Mouse (Mus musculus) ES-Bruce4 (cell line): ENCODE measurements around the gene Selplg. TPM values are rescaled to one million over a fixed set of nuclear protein-coding genes. Genes with fewer than 3 reads are reported as not detected.
A peak's percentile ranks its signal among the peaks of the same experiment; 100 is the strongest.

Experiments
- H3K27ac ChIP-seq: 2 replicates; pipeline ENCODE4 v1.5.1; 2012; ENCODE audit warnings: low read length, inconsistent platforms; ENCODE audit not compliant: insufficient read depth
- H3K27me3 ChIP-seq: 2 replicates; pipeline ENCODE4 v1.6.1; 2012; ENCODE audit warnings: mild to moderate bottlenecking, low read length, inconsistent platforms; ENCODE audit not compliant: control insufficient read depth, poor library complexity, insufficient read depth, severe bottlenecking
- H3K36me3 ChIP-seq: 2 replicates; pipeline ENCODE4 v1.6.1; 2012; ENCODE audit warnings: inconsistent platforms, mild to moderate bottlenecking, low read length, moderate library complexity; ENCODE audit not compliant: control insufficient read depth, poor library complexity, insufficient read depth, severe bottlenecking
- H3K4me1 ChIP-seq: one replicate; pipeline ENCODE4 v1.8.1; 2011; ENCODE audit warnings: low read length; ENCODE audit not compliant: control insufficient read depth, insufficient read depth
- H3K4me3 ChIP-seq: 2 replicates; pipeline ENCODE4 v1.5.1; 2011; ENCODE audit warnings: low read depth, mild to moderate bottlenecking, low read length
- H3K9ac ChIP-seq: 2 replicates; pipeline ENCODE4 v1.6.1; 2012; ENCODE audit warnings: low read depth, mild to moderate bottlenecking, inconsistent platforms; ENCODE audit not compliant: poor library complexity, severe bottlenecking
- H3K9me3 ChIP-seq: replicated peaks from 2 replicates; pipeline ENCODE4 v1.6.1; 2012; ENCODE audit warnings: mild to moderate bottlenecking, low read length, inconsistent platforms; ENCODE audit not compliant: control insufficient read depth, poor library complexity, insufficient read depth, severe bottlenecking
- CTCF ChIP-seq: IDR thresholded peaks from one replicate; pipeline ENCODE4 v1.8.1; 2011; ENCODE audit warnings: low read depth, low read length
- EP300 ChIP-seq: IDR thresholded peaks from 2 replicates; pipeline ENCODE4 v1.6.1; 2011; ENCODE audit warnings: low read depth, low read length; ENCODE audit not compliant: insufficient read depth
- POLR2A ChIP-seq: IDR thresholded peaks from one replicate; pipeline ENCODE4 v1.8.1; 2011; ENCODE audit warnings: low read length; ENCODE audit not compliant: insufficient read depth
- polyA plus RNA-seq: library from polyadenylated mRNA; stranded (reverse); fragments of >200 nt; gene quantifications from 2 replicates; pipeline ENCODE4 v1.2.4, GENCODE M21; 2011; ENCODE audit warnings: low read depth; ENCODE audit not compliant: missing spikeins, insufficient read depth, insufficient read length

Selplg gene
- polyA plus RNA-seq, 1 experiment = 0.72 TPM

DNA sequence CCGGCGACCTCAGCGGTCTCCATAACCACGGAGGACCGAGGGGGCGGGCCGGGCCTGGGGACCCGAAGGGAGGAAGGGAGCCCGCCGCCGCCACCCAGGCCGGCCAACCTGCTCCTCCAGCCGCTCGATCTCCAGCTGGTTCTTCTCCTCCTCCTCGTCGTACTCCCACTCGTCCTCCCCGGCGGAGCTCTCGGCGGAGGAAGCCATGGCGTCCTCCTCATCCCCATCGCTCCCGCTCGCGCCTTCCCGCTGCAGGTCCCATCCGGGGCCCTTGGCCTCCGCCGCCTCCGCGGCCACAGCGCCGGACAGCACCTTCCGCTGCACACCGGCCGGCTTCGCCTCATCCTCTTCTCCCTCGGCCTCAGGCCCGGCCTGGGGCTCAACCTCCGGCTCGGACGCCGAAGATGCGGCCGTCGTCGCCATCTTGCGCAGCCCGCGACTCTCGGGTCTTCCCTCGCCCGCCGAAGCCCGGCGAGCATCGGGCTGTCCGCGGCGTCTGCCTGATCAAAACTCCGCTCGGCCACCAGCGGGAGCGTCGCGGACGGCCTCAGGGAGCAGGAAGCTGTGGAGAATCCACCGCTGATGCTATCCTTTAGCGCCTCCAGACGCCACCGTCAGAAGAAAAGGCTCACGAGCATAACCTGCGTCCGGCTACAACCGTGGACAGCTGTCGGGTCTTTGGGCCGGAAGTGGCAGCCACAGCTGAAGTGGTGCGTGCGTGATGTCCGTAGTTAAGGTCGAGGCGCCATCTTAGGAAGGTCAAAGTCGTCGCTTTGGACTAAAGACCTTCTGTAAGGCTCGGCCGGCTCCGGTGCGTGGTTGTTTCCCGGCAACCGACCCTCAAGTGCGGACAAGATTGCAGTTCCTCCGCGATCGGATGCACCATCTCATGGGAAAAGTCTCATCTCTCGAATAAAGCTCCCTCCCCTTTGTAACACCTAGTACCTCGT is 61.0 kb downstream of the Selplg start:
- Histone ChIP-seq H3K4me1 (no peaks in the 10 kb centered on the region), H3K9ac (peak overlapping the region; percentile 90), H3K27ac (peak overlapping the region; percentile 53), H3K4me3 (peak overlapping the region; percentile 83), H3K27me3 (no peaks in the 10 kb centered on the region), H3K9me3 (no peaks in the 10 kb centered on the region), H3K36me3 (peaks cover 11% of the 10 kb centered on the region; the same call in 1 of the 2 replicates)
- TF ChIP-seq CTCF (no peak), EP300 (no peak), POLR2A (peak; percentile 25)

DNA sequence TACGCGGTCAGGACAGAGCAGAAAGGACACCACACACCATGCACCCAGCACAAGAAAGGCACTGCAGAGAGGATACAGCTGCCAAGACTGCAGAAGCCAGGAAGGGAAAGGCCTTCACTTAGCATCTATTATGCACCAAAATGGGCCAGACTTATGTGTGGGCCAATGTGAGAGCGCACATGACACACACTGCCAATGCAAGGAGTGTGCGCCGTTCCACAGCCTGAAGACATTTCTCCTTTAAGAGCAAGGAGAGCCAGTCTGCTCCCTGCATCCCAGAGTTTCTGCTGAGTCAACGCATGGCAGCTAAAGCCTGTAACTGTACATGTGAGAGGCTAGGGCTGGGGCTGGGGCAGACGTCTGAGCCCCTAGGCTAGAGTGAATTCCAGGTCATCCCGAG is 63.6 kb downstream of the Selplg start:
- Histone ChIP-seq H3K4me1 (no peaks in the 10 kb centered on the region), H3K27me3 (no peaks in the 10 kb centered on the region), H3K9ac (no peak overlapping the region), H3K4me3 (no peak overlapping the region), H3K36me3 (peaks cover 13% of the 10 kb centered on the region; the same call in 1 of the 2 replicates), H3K9me3 (no peaks in the 10 kb centered on the region), H3K27ac (no peak overlapping the region)
- no peak for TF ChIP-seq CTCF
- TF ChIP-seq EP300 = no peak
- TF ChIP-seq POLR2A = no peak

Other genes with a start within 250 kb of the Selplg start
- gene Cmklr1, start 182.2 kb downstream of the Selplg start, polyA plus RNA-seq = 1.8 and 2.1 TPM in 2 replicates
- not detected in 2 replicates for gene 1700069L16Rik, start 107.9 kb downstream of the Selplg start, polyA plus RNA-seq
- gene Ficd, start 96.8 kb downstream of the Selplg start, polyA plus RNA-seq = 2.8 and 3.4 TPM in 2 replicates
- gene Sart3, start 60.1 kb downstream of the Selplg start, polyA plus RNA-seq = 45.0 and 49.0 TPM in 2 replicates
- 47.5 and 58.2 TPM in 2 replicates for gene Iscu, start 59.9 kb downstream of the Selplg start, polyA plus RNA-seq
- gene Tmem119, start 32.1 kb downstream of the Selplg start, polyA plus RNA-seq = 0.79 and 1.2 TPM in 2 replicates
- gene Coro1c, start 76.1 kb upstream of the Selplg start, polyA plus RNA-seq = 174 and 218 TPM in 2 replicates
- gene Ssh1, start 161.2 kb upstream of the Selplg start, polyA plus RNA-seq = 23.5 and 25.0 TPM in 2 replicates
- not detected in 2 replicates for gene Dao, start 171.1 kb upstream of the Selplg start, polyA plus RNA-seq
- gene Usp30, start 232.8 kb upstream of the Selplg start, polyA plus RNA-seq = 13.9 and 14.3 TPM in 2 replicates